Mouse (Mus musculus): ENCODE data around the gene Bahcc1. TPM values are rescaled to one million over a fixed set of nuclear protein-coding genes. Genes with fewer than 3 reads are reported as not detected.

The Bahcc1 gene
- total RNA-seq (2012; rRNA removed) = 11.7 and 16.3 TPM in 2 replicates

DNA sequence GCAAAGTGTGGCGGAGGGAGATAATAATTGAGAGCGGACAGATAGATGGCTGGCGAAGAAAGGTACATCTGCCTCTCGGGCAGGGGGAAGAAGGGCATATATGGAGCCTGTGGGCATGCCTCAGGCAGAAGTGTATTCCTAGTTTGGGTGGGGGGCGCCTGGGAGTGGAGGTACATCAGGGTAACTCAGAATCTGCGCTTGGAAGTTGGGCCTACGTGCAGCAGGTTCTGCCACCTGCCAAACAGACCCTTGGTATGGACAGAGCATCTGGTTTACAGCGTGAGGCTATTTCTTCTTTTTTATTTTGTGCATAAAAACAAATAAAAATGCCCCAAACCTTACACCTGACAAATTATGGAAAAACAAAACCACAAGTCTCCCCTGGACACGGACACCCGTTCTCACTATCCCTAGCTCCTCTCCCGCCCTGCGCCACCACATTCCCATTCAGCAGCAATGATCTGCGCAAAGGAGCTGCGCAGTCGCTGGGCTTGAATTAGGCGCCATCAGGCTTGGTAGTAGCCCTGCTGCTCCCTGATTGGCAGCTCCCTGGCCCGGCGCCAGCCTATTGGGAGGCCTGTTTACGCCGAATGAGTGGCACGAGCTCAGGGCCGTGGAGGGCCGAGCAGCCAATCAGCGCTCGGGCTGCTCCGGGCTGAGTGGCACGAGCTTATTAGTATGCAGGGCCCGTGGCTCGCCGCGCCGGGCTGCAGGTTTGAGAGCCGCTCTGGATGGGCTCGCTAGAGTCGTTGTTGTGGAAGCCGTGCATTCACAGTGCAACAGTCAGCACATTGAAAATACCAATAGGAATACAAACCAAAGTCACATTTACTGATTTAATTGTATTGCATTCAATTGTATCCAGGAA is at the start of gene Bahcc1:
Gene Bahcc1, plus strand, starts transcription at position 718 of the 868 bp plus-strand sequence.
- Histone ChIP-seq H3K9me3 (ENCODE audit: control insufficient read depth, insufficient read depth, low read depth, low read length) (no peaks in the 10 kb centered on the region), H3K27ac (ENCODE audit: insufficient read depth, low read depth, low read length, poor library complexity, severe bottlenecking) (no peak within 1 kb of the TSS), H3K4me1 (ENCODE audit: control insufficient read depth in 2 of 2, insufficient read depth in 2 of 2, low read length in 2 of 2, poor library complexity in 1 of 2) (peaks cover 4 to 15% of the 10 kb centered on the region in 2 experiments; a peak in 3 of 4 replicates), H3K4me3 (ENCODE audit: insufficient read depth in 1 of 2, low read depth in 1 of 2, low read length in 2 of 2, poor library complexity in 1 of 2, severe bottlenecking in 1 of 2) (peak within 1 kb of the TSS; percentile 76 to 79), H3K9ac (ENCODE audit: insufficient read depth, low read depth, low read length, poor library complexity, severe bottlenecking) (peak within 1 kb of the TSS; percentile 79), H3K36me3 (ENCODE audit: control insufficient read depth, insufficient read depth, low read length, poor library complexity, severe bottlenecking) (peaks cover 3% of the 10 kb centered on the region; the same call in 1 of the 2 replicates)
- peak; percentile 65; the same call in 1 of the 2 replicates for TF ChIP-seq CHD2 (IDR thresholded peaks at IDR 0.05; ENCODE audit: low read depth, low read length)
- 0 out of 2 replicates have a peak, but pooled peaks have one; percentile 13 for TF ChIP-seq MAFK (IDR thresholded peaks at IDR 0.05; ENCODE audit: insufficient read depth, low read depth, low read length)
- TF ChIP-seq ZC3H11A (IDR thresholded peaks at IDR 0.05; ENCODE audit: borderline replicate concordance, low read depth, low read length) = no peak
- TF ChIP-seq HCFC1 (IDR thresholded peaks at IDR 0.05; ENCODE audit: borderline replicate concordance, insufficient read depth, low read length) = no peak
- no peak for TF ChIP-seq ZNF384 (IDR thresholded peaks at IDR 0.05; ENCODE audit: low read depth, low read length)
- in situ Hi-C loops (cut with MboI; ENCODE audit: low sequenced_read_pairs in 2 of 2, unreplicated experiment in 2 of 2) = loop anchor here (10.0 to 25.0 kb wide), 2 partner anchors 1145 to 1178 kb away; partner anchors contain the start of gene Cbx4 (in 1 of the 2)
- peak; percentile 99 for DNase-seq (ENCODE audit: low read depth, low spot score)

DNA sequence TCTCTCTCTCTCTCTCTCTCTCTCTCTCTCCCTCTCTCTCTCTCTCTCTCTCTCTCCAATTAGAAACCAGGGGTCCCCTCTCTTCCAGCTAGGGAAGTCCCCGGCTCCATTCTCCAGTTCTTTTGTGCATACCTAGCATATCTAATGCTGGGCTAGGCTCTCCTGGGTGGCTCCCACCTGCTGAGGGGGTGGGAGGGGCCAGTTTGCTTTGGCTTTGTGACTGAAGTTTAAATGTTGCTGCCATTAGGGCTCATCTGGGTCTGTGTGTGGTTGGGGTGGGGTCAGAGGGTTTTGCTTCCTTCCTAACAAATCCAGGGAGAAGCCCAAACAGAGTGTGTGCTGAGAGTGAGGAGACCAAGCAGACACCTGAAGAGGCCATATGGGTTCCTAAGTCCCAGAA is 49.6 kb upstream of the Bahcc1 start:
- H3K36me3 ChIP-seq (ENCODE audit: control insufficient read depth, insufficient read depth, low read length, poor library complexity, severe bottlenecking) = no peaks in the 10 kb centered on the region
- no peak overlapping the region; the same call in 1 of the 2 replicates for H3K27ac ChIP-seq (ENCODE audit: insufficient read depth, low read depth, low read length, poor library complexity, severe bottlenecking)
- H3K9ac ChIP-seq (ENCODE audit: insufficient read depth, low read depth, low read length, poor library complexity, severe bottlenecking) = no peak overlapping the region
- no peaks in the 10 kb centered on the region for H3K9me3 ChIP-seq (ENCODE audit: control insufficient read depth, insufficient read depth, low read depth, low read length)
- peak overlapping the region in 1 of 2 experiments; percentile 29; a peak in 2 of 4 replicates for H3K4me3 ChIP-seq (ENCODE audit: insufficient read depth in 1 of 2, low read depth in 1 of 2, low read length in 2 of 2, poor library complexity in 1 of 2, severe bottlenecking in 1 of 2)
- peak; percentile 87 for DNase-seq (ENCODE audit: low read depth, low spot score)
- TF ChIP-seq HCFC1 (IDR thresholded peaks at IDR 0.05; ENCODE audit: borderline replicate concordance, insufficient read depth, low read length) = no peak
- TF ChIP-seq CHD2 (IDR thresholded peaks at IDR 0.05; ENCODE audit: low read depth, low read length) = no peak
- TF ChIP-seq ZNF384 (IDR thresholded peaks at IDR 0.05; ENCODE audit: low read depth, low read length) = no peak
- TF ChIP-seq MAFK (IDR thresholded peaks at IDR 0.05; ENCODE audit: insufficient read depth, low read depth, low read length) = no peak
- TF ChIP-seq ZC3H11A (IDR thresholded peaks at IDR 0.05; ENCODE audit: borderline replicate concordance, low read depth, low read length) = no peak
- H3K4me1 ChIP-seq (ENCODE audit: control insufficient read depth in 2 of 2, insufficient read depth in 2 of 2, low read length in 2 of 2, poor library complexity in 1 of 2) = peaks cover 23 to 31% of the 10 kb centered on the region in 2 experiments
- in situ Hi-C loops (cut with MboI; ENCODE audit: low sequenced_read_pairs in 2 of 2, unreplicated experiment in 2 of 2) = no loop called here

DNA sequence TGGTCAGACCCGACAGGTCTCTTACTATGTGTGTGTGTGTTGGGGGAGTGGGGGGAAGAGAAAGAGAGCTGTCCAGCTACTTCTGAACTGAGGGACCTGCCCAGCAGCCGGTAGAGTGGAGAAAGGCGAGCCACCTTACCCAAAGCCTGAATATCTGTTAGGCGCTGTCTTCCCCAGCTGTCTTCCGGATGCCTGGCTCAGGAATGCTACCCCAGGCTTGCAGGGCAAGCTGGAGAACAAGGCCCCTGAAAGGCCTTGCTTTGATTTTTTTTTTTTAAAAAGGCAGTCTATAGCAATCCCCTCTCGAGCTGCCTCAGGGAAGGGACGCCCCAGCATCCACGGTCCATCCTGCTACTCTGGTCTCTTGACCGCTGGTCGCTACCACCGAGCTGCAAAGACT is 49.0 kb upstream of the Bahcc1 start:
- TF ChIP-seq ZNF384 (IDR thresholded peaks at IDR 0.05; ENCODE audit: low read depth, low read length) = peak; percentile 34; the same call in 1 of the 2 replicates
- no peak for TF ChIP-seq MAFK (IDR thresholded peaks at IDR 0.05; ENCODE audit: insufficient read depth, low read depth, low read length)
- no peak for TF ChIP-seq ZC3H11A (IDR thresholded peaks at IDR 0.05; ENCODE audit: borderline replicate concordance, low read depth, low read length)
- Histone ChIP-seq H3K9ac (ENCODE audit: insufficient read depth, low read depth, low read length, poor library complexity, severe bottlenecking) (no peak overlapping the region), H3K36me3 (ENCODE audit: control insufficient read depth, insufficient read depth, low read length, poor library complexity, severe bottlenecking) (no peaks in the 10 kb centered on the region), H3K4me3 (ENCODE audit: insufficient read depth in 1 of 2, low read depth in 1 of 2, low read length in 2 of 2, poor library complexity in 1 of 2, severe bottlenecking in 1 of 2) (peak overlapping the region in 1 of 2 experiments; percentile 29; a peak in 2 of 4 replicates), H3K27ac (ENCODE audit: insufficient read depth, low read depth, low read length, poor library complexity, severe bottlenecking) (no peak overlapping the region; the same call in 1 of the 2 replicates), H3K4me1 (ENCODE audit: control insufficient read depth in 2 of 2, insufficient read depth in 2 of 2, low read length in 2 of 2, poor library complexity in 1 of 2) (peaks cover 23 to 31% of the 10 kb centered on the region in 2 experiments), H3K9me3 (ENCODE audit: control insufficient read depth, insufficient read depth, low read depth, low read length) (no peaks in the 10 kb centered on the region)
- in situ Hi-C loops (cut with MboI; ENCODE audit: low sequenced_read_pairs in 2 of 2, unreplicated experiment in 2 of 2) = no loop called here
- no peak for DNase-seq (ENCODE audit: low read depth, low spot score)

DNA sequence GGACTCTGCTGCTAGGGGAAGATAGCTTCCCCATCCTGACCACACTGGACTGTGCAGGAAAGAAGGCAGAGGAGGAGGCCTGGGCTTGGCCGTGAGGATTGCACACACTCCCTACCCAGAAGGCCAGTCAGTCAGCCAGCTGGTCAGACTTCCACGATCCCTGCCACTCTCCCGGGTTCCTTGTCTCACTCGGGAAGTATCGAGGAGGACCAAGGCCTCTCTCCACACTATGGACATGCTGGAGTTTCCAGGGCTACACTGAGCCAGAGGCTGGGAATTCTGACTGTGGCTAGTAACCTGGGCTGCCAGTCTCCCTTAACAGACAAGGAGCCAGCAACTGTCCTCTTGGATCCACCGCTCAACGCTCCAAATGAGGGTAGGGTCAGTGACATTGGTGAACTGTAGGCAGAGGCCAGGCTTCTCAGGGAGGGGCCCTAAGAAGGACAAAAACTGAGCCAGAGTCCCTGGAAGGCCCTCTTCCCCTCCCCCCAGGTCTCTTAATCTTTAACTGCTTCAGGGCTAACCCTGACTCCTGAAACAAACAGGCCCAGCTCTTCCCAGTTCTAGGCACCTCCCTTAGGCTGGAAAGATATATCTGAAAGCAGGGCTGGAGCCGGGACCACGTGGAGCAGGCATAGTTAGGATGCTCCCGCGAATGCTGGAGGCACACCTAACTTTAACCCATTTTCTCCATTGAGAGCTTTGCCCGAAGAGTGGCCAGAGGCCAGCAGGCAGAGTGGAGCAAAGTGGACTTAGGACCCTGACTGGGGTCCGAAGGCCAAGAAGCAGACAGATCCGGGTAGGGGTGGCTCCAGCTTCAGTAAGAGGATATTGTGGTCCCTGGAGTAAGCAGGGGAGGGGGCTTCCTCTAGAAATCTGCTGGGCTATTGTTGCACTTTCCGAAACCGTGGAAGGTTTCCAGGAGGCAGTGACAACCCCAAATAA is 48.1 kb upstream of the Bahcc1 start:
- in situ Hi-C loops (cut with MboI; ENCODE audit: low sequenced_read_pairs in 2 of 2, unreplicated experiment in 2 of 2) = no loop called here
- no peaks in the 10 kb centered on the region for H3K9me3 ChIP-seq (ENCODE audit: control insufficient read depth, insufficient read depth, low read depth, low read length)
- peak overlapping the region; percentile 59 to 65; a peak in 3 of 4 replicates for H3K4me3 ChIP-seq (ENCODE audit: insufficient read depth in 1 of 2, low read depth in 1 of 2, low read length in 2 of 2, poor library complexity in 1 of 2, severe bottlenecking in 1 of 2)
- 0 out of 2 replicates have a peak overlapping the region, but pooled peaks have one; percentile 2 for H3K27ac ChIP-seq (ENCODE audit: insufficient read depth, low read depth, low read length, poor library complexity, severe bottlenecking)
- H3K36me3 ChIP-seq (ENCODE audit: control insufficient read depth, insufficient read depth, low read length, poor library complexity, severe bottlenecking) = no peaks in the 10 kb centered on the region
- H3K4me1 ChIP-seq (ENCODE audit: control insufficient read depth in 2 of 2, insufficient read depth in 2 of 2, low read length in 2 of 2, poor library complexity in 1 of 2) = peaks cover 23 to 28% of the 10 kb centered on the region in 2 experiments
- H3K9ac ChIP-seq (ENCODE audit: insufficient read depth, low read depth, low read length, poor library complexity, severe bottlenecking) = peak overlapping the region; percentile 52; the same call in 1 of the 2 replicates
- no peak for TF ChIP-seq ZNF384 (IDR thresholded peaks at IDR 0.05; ENCODE audit: low read depth, low read length)
- no peak for TF ChIP-seq CHD2 (IDR thresholded peaks at IDR 0.05; ENCODE audit: low read depth, low read length)
- no peak for TF ChIP-seq ZC3H11A (IDR thresholded peaks at IDR 0.05; ENCODE audit: borderline replicate concordance, low read depth, low read length)
- TF ChIP-seq MAFK (IDR thresholded peaks at IDR 0.05; ENCODE audit: insufficient read depth, low read depth, low read length) = no peak
- no peak for TF ChIP-seq HCFC1 (IDR thresholded peaks at IDR 0.05; ENCODE audit: borderline replicate concordance, insufficient read depth, low read length)
- no peak for DNase-seq (ENCODE audit: low read depth, low spot score)

Measured in ES-E14 (cell line).